Mouse (Mus musculus) erythroblast, embryonic 14.5 days (primary cell): ENCODE measurements around the gene Gm49403. TPM values are rescaled to one million over a fixed set of nuclear protein-coding genes. Genes with fewer than 3 reads are reported as not detected.
A peak's percentile ranks its signal among the peaks of the same experiment; 100 is the strongest.
"Not testable (repeated sequence)": the region's sequence is repeated elsewhere in the genome, so short reads cannot be mapped to it uniquely, and the experiment has no call there.

Source experiments
- H3K27me3 ChIP-seq: 2 replicates; pipeline ENCODE4 v1.6.1; 2012; ENCODE audit warnings: inconsistent platforms; ENCODE audit not compliant: control insufficient read depth
- H3K36me3 ChIP-seq: 2 replicates; pipeline ENCODE4 v1.6.1; 2012; ENCODE audit warnings: mild to moderate bottlenecking, inconsistent platforms; ENCODE audit not compliant: control insufficient read depth
- H3K4me1 ChIP-seq: 2 replicates; pipeline ENCODE4 v1.6.1; 2012; ENCODE audit warnings: inconsistent platforms; ENCODE audit not compliant: control insufficient read depth
- H3K4me3 ChIP-seq: replicated peaks from 2 replicates; pipeline ENCODE3; 2012; ENCODE audit warnings: moderate library complexity, mild to moderate bottlenecking, inconsistent platforms
- H3K9me3 ChIP-seq: 2 replicates; pipeline ENCODE4 v1.6.1; 2012; ENCODE audit warnings: low read length, inconsistent platforms, mixed read lengths; ENCODE audit not compliant: control insufficient read depth
- GATA1 ChIP-seq: IDR thresholded peaks from 2 replicates; pipeline ENCODE4 v1.6.1; 2012; ENCODE audit warnings: low read length, inconsistent platforms, mixed read lengths
- TAL1 ChIP-seq: IDR thresholded peaks from 3 replicates; pipeline ENCODE4 v1.6.1; 2012; ENCODE audit warnings: low read length, inconsistent platforms, mixed read lengths
- polyA plus RNA-seq: library from polyadenylated mRNA; stranded (reverse); fragments of >175 nt; gene quantifications from 2 replicates; pipeline ENCODE4 v1.2.3, GENCODE M21; 2012

The Gm49403 gene
- not detected in 2 replicates for polyA plus RNA-seq

DNA sequence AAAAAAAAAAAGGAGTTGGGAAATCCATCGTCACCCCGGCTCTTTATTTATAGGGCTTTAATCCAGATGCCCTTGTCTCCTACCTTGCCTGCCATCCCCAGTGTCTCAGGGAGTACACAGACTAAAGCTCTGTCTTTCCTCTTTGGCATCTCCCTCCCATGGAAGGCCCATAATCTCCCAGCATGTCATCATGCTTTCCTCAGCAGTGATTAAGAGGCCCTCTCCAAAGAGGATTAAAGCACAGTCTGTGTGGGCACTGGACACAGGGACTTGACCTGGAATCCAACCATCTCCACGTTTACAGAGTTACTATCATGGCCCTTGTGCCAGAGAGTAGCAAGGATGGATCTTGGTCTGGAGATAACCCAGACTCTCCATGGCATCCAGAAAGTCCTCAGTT is at the start of gene Gm49403, which contains the start of gene Lbhd1:
Gm49403 (plus strand) TSS at position 315 of the 400 bp plus-strand sequence.
Lbhd1 (plus strand) TSS at position 117 of the 400 bp plus-strand sequence.
- TF ChIP-seq GATA1 (no peak), TAL1 (no peak)
- Histone ChIP-seq H3K36me3 (peaks cover 5% of the 10 kb centered on the region), H3K9me3 (no peaks in the 10 kb centered on the region), H3K4me1 (peaks cover 46% of the 10 kb centered on the region), H3K4me3 (no peak within 1 kb of the TSS), H3K27me3 (no peaks in the 10 kb centered on the region)

DNA sequence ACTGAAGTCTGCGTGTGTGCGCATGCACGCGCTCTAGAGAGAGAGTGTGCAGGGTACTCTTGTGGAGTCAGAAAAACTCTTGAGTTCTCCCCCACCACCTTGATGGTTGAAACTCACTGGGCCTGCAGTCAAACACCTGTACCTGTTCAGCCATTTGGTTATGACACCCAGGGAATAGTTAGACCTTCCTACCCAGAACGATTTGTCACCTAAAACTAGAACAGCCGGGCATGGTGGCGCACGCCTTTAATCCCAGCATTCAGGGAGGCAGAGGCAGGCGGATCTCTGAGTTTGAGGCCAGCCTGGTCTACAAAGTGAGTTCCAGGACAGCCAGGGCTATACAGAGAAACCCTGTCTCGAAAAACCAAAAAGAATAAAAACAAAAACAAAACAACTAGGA is 47.4 kb upstream of the Gm49403 start:
- Histone ChIP-seq H3K36me3 (peaks cover 55% of the 10 kb centered on the region), H3K4me1 (peaks cover 51% of the 10 kb centered on the region)
- H3K27me3 ChIP-seq, H3K4me3 ChIP-seq, H3K9me3 ChIP-seq: not testable (repeated sequence)

DNA sequence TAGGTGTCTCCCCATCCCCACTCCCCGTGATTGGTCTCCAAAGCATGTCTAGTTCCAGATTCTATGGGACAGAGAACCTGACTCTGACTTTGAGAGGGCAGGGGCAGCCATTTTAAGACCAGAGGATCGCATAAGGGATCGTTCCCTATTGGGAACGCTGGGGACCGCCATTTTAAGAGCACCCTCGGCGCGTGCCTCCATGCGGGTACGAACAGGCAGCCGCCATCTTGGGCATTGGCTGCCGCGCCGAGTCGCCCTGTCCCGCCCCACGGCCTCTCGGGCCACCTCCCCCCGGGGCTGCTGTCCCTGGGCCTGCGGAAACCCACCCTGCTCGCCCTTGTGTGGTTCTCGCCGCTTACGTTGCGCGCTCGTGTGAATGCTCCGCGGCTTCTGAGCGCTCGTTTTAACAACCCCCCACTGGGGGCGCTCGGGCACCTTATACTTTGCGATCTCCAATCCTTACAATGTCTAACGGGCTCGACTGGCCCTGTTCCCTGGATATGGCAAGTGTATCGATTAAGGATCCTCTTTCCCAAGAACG is 46.4 kb upstream of the Gm49403 start, which contains the start of gene Bscl2:
Bscl2 (plus strand) TSS at position 217 of the 541 bp plus-strand sequence.
- Histone ChIP-seq H3K4me1 (peaks cover 52% of the 10 kb centered on the region), H3K36me3 (peaks cover 52% of the 10 kb centered on the region), H3K4me3 (peak within 1 kb of the TSS; percentile 86), H3K9me3 (no peaks in the 10 kb centered on the region), H3K27me3 (no peaks in the 10 kb centered on the region)
- TF ChIP-seq TAL1 (no peak), GATA1 (no peak)

DNA sequence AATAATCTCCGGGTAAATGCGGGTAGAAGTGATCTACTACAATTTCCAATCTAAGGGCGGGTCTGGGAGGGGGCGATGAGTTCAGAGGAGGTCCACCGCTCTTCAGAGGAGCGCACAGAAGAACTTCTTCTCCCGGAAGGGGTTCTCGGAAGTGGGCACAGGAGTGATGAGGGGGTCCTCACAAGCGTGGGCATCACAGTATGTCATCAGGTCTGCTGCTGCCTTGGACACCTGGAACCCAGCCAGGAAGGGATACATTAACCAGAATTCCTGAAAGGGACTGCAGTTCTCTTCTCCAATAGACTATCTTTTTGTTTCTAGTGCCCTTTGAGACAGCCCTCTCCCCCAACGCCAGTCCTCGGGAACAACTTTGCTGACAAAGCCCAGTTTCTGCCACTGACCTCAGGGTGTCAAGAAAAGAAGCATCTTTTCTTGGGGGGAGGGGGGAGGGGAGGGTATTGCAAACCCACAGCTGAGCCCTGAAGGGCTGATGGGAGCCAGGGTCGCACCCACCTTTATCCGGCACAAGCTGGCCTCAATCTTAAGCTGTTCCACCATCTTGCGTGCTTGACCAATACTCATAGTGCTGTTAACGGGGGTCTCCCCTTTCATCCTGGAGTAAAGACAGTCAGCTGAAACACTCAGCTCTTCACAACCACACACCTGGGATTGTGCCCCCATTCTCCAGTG is 45.5 kb upstream of the Gm49403 start:
- no peaks in the 10 kb centered on the region for H3K27me3 ChIP-seq
- H3K4me1 ChIP-seq, result peaks cover 51% of the 10 kb centered on the region
- H3K36me3 ChIP-seq, result peaks cover 50% of the 10 kb centered on the region
- TF ChIP-seq TAL1, result no peak
- TF ChIP-seq GATA1, result no peak
- peak overlapping the region; percentile 86 for H3K4me3 ChIP-seq
- no peaks in the 10 kb centered on the region for H3K9me3 ChIP-seq

DNA sequence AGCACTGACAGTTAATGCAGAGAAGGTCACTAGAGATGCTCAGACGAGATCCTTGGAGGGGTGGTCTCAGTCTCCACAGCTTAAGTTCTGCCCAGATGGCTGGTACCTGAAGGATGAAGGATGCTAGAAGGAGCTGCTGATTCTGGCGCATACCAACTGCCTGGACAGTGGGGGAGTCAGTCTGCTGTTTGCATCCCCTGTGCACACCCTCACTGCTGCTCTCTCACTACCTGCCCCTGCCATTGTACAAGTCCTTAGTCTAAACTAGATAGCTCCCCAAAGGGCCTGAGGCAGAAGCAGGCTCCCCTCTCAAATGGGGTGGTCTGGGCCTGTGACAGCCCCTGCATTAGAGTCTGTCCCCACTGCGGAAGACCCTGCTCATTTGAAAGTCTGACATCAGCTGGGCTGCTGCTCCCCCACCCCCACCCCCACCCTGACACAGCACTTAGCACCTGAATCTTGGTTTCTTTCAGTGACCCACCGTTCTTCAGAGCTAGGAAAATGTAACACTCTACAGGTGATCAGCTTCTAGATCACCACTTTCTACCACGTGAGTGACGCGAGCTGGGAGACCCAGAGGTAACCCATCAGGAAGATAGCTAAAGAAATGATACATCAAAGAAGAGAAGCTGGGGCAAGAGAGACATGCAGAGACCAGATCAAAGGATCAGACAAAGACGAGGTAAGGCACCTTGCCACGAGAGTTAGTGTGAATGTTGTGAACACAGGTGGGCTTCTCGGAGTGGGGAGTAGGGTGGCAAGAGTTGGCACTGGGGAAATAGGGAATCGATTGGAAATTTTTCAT is 44.4 kb upstream of the Gm49403 start, which contains the start of gene Gng3:
Gng3 (minus strand) TSS at position 92 of the 805 bp plus-strand sequence.
- peak within 1 kb of the TSS; percentile 86 for H3K4me3 ChIP-seq
- H3K27me3 ChIP-seq, result no peaks in the 10 kb centered on the region
- H3K4me1 ChIP-seq, result peaks cover 51% of the 10 kb centered on the region
- peaks cover 44% of the 10 kb centered on the region for H3K36me3 ChIP-seq
- TF ChIP-seq GATA1, result no peak
- TF ChIP-seq TAL1, result no peak
- no peaks in the 10 kb centered on the region for H3K9me3 ChIP-seq

DNA sequence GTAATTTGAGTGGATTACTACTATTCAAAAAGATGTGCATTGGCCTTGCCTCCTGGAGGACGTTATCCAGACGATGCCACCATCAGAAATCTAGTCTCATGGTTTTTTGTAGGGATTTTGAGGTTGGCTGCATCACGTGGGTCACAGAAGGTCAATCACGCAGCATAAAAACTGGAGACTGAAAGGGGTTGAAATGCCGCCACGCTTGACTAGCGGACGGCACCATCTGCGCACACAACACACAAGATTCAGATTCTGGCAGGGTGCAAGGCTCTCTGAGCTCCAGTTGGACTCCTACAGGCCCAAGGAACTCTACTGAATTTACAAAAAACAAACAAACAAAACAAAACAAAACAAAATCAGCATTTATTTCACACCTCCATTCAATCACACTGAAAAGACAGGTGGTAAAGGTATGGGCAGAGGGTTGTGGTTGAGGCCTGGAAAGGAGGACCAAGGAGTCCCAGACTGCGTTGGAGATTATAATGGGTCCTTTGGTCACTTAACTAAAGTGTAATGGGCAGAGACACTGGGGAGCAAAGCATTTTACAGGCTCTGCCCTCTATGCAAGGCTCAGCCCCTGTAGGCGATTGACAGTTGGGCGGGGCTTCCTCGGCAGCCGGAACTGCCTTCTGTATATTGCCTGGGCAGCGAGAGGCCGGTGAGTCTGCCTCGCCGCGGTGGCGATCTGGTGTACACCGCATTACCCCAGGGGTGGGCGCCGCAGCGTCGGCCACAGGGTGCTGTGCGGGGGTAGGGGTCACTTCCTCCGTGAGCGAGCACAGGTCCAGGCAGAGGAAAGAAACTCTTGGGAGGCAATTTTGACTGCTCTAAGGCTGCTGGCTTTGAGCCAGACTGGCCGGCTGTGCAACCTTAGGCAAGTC is 43.6 kb upstream of the Gm49403 start:
- TF ChIP-seq TAL1 (no peak), GATA1 (no peak)
- no peaks in the 10 kb centered on the region for H3K9me3 ChIP-seq
- peaks cover 51% of the 10 kb centered on the region for H3K4me1 ChIP-seq
- H3K4me3 ChIP-seq, result peak overlapping the region; percentile 71
- peaks cover 39% of the 10 kb centered on the region for H3K36me3 ChIP-seq
- no peaks in the 10 kb centered on the region for H3K27me3 ChIP-seq

DNA sequence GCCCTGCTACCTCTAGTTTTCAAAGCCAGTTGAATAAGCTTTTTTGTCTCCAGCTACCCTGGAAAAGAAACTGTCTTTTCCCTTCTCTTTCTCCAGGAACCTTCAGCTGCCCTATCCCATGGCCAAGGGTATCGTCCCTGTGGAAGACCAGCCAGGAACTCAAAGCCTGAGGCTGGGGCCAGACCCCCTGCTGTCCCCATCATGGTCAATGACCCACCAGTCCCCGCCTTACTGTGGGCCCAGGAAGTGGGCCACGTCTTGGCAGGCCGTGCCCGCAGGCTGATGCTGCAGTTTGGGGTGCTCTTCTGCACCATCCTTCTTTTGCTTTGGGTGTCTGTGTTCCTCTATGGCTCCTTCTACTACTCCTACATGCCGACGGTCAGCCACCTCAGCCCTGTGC is 42.7 kb upstream of the Gm49403 start:
- TF ChIP-seq GATA1 (no peak), TAL1 (no peak)
- H3K4me3 ChIP-seq, result peak overlapping the region; percentile 71
- no peaks in the 10 kb centered on the region for H3K9me3 ChIP-seq
- no peaks in the 10 kb centered on the region for H3K27me3 ChIP-seq
- H3K4me1 ChIP-seq, result peaks cover 49% of the 10 kb centered on the region
- H3K36me3 ChIP-seq, result peaks cover 39% of the 10 kb centered on the region

DNA sequence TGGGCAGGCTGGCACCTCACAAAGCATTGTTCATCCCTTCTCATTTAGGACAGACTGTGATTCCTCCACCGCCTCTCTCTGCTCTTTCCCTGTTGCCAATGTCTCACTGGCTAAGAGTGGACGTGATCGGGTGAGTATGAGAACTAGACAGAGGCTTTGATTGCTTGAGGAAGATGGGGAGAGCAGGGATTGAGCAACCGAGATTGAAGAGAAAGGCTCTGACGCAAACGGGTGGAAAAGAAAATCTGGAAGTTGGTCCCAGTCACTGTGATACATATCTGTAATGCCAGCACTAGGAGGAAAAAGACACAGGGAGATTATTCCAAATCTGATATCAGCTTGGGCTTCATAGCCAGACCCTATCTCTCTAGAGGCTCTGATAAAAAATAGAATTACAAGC is 40.8 kb upstream of the Gm49403 start:
- TF ChIP-seq GATA1 (no peak), TAL1 (no peak)
- peaks cover 55% of the 10 kb centered on the region for H3K36me3 ChIP-seq
- H3K4me1 ChIP-seq, result peaks cover 35% of the 10 kb centered on the region
- no peak overlapping the region for H3K4me3 ChIP-seq
- H3K27me3 ChIP-seq, result no peaks in the 10 kb centered on the region
- H3K9me3 ChIP-seq, result no peaks in the 10 kb centered on the region
